Mouse (Mus musculus): ENCODE results near the gene Prrt1. TPM values are rescaled to one million over a fixed set of nuclear protein-coding genes. Genes with fewer than 3 reads are reported as not detected.

Gene Prrt1
- polyA plus RNA-seq, 1 experiment from 2014 or later, result 0.14 TPM

DNA sequence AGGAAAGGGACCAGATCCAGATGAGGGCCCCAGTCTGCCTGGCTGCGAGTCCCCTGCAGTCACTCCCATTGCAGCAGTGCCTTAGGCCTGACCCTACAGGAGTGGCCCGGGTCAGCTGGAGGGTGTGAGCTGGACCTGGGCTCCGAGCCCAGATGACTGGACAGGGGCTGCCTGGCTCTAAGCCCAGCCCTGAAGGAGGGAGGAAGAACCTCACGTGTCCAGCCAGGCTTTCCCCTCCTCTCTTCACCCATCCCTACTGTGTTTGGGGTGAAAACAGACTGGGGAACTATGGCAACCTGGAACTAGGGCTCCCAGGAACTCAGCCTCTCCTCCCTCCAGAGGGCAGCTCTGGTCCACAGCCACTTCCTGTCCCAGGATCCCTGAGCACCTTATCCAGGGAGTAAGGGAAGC, 26.3 kb downstream of the Prrt1 start:
- no peak overlapping the region for H3K4me2 ChIP-seq
- 4% methylated on average over 4 of the region's 4 CpGs for WGBS
- H3K27me3 ChIP-seq (ENCODE audit: insufficient read depth, low read length), result peaks cover 13% of the 10 kb centered on the region
- no peaks in the 10 kb centered on the region for H3K9me3 ChIP-seq (ENCODE audit: low read depth, low read length)
- no peak overlapping the region for H3K9ac ChIP-seq
- TF ChIP-seq CTCF (IDR thresholded peaks at IDR 0.05; ENCODE audit: low read depth), result peak; percentile 34
- peaks cover 32% of the 10 kb centered on the region for H3K36me3 ChIP-seq (ENCODE audit: insufficient read depth)
- peaks cover 9% of the 10 kb centered on the region; the same call in 1 of the 2 replicates for H3K4me1 ChIP-seq (ENCODE audit: insufficient read depth)
- H3K27ac ChIP-seq (ENCODE audit: low read depth), result peak overlapping the region; percentile 58; the same call in 1 of the 2 replicates
- ATAC-seq (ENCODE audit: insufficient read depth), result peak; percentile 88
- peak; percentile 87 for DNase-seq
- no peak overlapping the region for H3K4me3 ChIP-seq (ENCODE audit: low read depth, low read length)

DNA sequence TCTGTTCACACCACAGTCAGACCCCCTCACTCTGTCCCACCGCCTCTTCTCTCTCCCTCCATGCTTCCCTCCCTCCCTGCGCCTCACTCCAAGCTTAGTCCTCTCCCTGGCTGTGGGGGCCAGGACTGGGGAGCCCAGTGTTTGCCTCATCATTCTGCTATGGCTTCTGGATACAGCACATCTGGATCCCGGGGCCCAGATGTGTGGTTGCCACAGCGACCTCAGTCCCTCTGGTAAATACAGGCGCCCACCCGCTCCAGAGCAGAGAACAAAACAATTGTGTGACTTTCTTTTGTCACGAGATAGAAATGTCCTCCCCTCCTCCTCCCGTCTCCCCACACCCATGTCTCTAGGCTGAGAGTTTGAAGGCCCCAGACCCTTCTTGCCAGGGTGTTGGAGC, 27.3 kb downstream of the Prrt1 start:
- DNase-seq (no peak), ATAC-seq (ENCODE audit: insufficient read depth) (no peak)
- Histone ChIP-seq H3K27ac (ENCODE audit: low read depth) (no peak overlapping the region), H3K4me3 (ENCODE audit: low read depth, low read length) (no peak overlapping the region), H3K9ac (no peak overlapping the region), H3K27me3 (ENCODE audit: insufficient read depth, low read length) (peaks cover 16% of the 10 kb centered on the region), H3K9me3 (ENCODE audit: low read depth, low read length) (no peaks in the 10 kb centered on the region), H3K36me3 (ENCODE audit: insufficient read depth) (peaks cover 21% of the 10 kb centered on the region), H3K4me2 (no peak overlapping the region), H3K4me1 (ENCODE audit: insufficient read depth) (peaks cover 9% of the 10 kb centered on the region)
- no peak for TF ChIP-seq CTCF (IDR thresholded peaks at IDR 0.05; ENCODE audit: low read depth)
- 48% methylated on average over 8 of the region's 8 CpGs for WGBS

DNA sequence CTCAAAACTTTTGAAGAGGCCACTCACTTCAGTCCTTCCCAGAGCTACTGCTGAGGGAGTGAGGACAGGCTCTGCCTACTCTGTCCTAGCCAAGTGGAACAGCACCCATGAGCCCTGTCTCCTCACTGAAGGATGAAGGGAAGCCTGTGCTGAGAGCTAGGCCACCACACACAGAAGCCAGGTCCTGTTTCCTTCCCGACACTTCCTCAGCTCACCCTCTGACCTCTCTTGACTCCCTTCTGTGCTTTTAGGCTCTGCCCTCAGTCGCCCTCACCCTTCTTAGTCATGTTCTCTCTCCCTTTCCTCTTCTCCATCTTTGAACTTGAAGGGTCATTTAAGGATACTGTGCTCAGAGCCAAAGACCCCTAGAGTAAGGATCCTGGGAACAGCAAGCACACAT, 27.9 kb downstream of the Prrt1 start:
- H3K9me3 ChIP-seq (ENCODE audit: low read depth, low read length), result no peaks in the 10 kb centered on the region

DNA sequence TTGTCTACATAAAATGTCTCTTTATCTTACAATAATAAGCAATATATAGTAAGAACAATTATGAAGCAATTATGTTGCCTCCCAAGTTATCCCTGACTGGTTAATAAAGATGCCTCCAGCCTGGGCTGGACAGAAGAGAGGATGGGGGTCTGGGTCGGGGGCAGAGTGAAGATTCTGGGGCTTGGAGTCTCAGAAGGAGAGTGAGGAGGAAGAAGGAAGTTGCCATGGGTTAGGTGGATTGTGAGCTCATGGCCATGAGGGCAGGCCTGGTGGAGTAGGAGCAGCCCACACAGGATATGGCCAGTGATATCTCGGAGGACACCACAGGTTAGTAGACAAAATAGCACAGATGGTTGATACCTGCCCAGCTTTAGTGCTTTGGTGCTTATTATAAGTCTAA, 28.8 kb downstream of the Prrt1 start:
- Histone ChIP-seq H3K4me1 (ENCODE audit: insufficient read depth) (peaks cover 9% of the 10 kb centered on the region), H3K4me2 (no peak overlapping the region), H3K27me3 (ENCODE audit: insufficient read depth, low read length) (peaks cover 16% of the 10 kb centered on the region), H3K9me3 (ENCODE audit: low read depth, low read length) (no peaks in the 10 kb centered on the region), H3K27ac (ENCODE audit: low read depth) (no peak overlapping the region), H3K36me3 (ENCODE audit: insufficient read depth) (peaks cover 7% of the 10 kb centered on the region), H3K9ac (no peak overlapping the region), H3K4me3 (ENCODE audit: low read depth, low read length) (no peak overlapping the region)
- TF ChIP-seq CTCF (IDR thresholded peaks at IDR 0.05; ENCODE audit: low read depth), result no peak
- DNase-seq (no peak), ATAC-seq (ENCODE audit: insufficient read depth) (no peak)
- WGBS, result 58% methylated on average over 2 of the region's 2 CpGs

More for the DNA sequence above, 27.9 kb downstream of the Prrt1 start:
- Histone ChIP-seq H3K9ac (no peak overlapping the region), H3K4me3 (ENCODE audit: low read depth, low read length) (no peak overlapping the region), H3K27me3 (ENCODE audit: insufficient read depth, low read length) (peaks cover 16% of the 10 kb centered on the region), H3K36me3 (ENCODE audit: insufficient read depth) (peaks cover 15% of the 10 kb centered on the region), H3K4me1 (ENCODE audit: insufficient read depth) (peaks cover 9% of the 10 kb centered on the region), H3K27ac (ENCODE audit: low read depth) (no peak overlapping the region), H3K4me2 (no peak overlapping the region)
- no peak for TF ChIP-seq CTCF (IDR thresholded peaks at IDR 0.05; ENCODE audit: low read depth)
- ATAC-seq (ENCODE audit: insufficient read depth) (no peak), DNase-seq (no peak)
- WGBS, result 25% methylated on average over 2 of the region's 2 CpGs

DNA sequence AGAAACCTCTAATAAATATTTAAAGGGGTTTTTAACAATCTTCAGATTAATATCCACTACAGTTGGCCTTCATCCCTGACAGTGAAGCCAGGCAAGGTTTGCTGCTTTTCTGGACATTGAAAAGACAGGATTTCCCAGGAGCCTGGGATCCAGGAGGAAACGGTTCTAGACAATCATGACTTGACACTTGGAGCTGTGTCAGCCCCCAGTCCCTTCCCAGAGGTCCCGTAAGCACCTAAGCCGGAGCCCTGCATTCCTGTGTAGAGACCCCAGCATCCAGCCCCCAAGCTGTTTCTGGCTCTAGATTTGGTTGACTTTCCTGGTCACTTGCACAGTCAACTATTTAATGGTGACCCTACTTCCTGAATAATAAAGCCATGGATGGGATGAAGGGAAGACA, 29.3 kb downstream of the Prrt1 start:
- peaks cover 2% of the 10 kb centered on the region; the same call in 1 of the 2 replicates for H3K36me3 ChIP-seq (ENCODE audit: insufficient read depth)
- 68% methylated on average over 3 of the region's 3 CpGs for WGBS
- H3K4me2 ChIP-seq, result no peak overlapping the region
- peaks cover 16% of the 10 kb centered on the region for H3K27me3 ChIP-seq (ENCODE audit: insufficient read depth, low read length)
- no peak overlapping the region for H3K4me3 ChIP-seq (ENCODE audit: low read depth, low read length)
- no peak overlapping the region for H3K9ac ChIP-seq
- peaks cover 9% of the 10 kb centered on the region for H3K4me1 ChIP-seq (ENCODE audit: insufficient read depth)
- DNase-seq (no peak), ATAC-seq (ENCODE audit: insufficient read depth) (no peak)
- no peaks in the 10 kb centered on the region for H3K9me3 ChIP-seq (ENCODE audit: low read depth, low read length)
- no peak for TF ChIP-seq CTCF (IDR thresholded peaks at IDR 0.05; ENCODE audit: low read depth)
- no peak overlapping the region for H3K27ac ChIP-seq (ENCODE audit: low read depth)

DNA sequence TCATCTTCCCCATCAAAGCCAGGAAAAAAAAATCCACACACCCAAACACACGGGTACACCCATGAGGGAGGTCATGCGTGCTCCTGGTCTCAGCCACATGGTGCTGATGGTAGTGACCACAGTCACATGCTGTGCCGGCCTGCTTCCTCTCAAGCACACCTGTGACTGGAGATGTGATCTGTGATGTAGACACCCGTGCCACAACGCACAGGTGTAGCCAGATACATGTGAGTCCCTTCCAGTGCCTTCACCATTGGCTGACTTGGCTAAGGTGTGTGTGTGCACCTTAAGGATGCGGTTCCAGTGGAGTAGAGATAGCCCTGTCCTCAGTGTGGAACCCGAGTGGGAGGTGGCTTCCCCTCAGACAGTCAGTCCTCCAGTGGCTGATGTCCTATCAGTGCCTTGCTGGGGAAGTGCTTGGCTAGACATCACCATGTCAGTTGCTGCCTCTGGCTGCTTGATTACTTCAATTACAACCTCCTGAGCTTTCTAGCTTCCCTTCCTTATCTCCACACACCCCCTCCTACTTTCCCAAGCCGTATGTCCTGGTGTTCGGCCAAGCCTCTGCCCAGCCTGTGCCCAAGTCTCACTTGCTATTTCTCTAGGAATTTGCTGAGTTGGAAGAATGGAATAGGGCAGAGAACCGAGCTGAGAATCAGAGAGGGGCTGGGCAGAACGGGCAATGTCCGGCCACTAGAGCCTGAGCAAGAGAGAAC, 30.0 kb downstream of the Prrt1 start:
- Histone ChIP-seq H3K9me3 (ENCODE audit: low read depth, low read length) (no peaks in the 10 kb centered on the region), H3K4me3 (ENCODE audit: low read depth, low read length) (no peak overlapping the region), H3K9ac (no peak overlapping the region), H3K36me3 (ENCODE audit: insufficient read depth) (no peaks in the 10 kb centered on the region), H3K27ac (ENCODE audit: low read depth) (no peak overlapping the region), H3K4me1 (ENCODE audit: insufficient read depth) (peaks cover 9% of the 10 kb centered on the region), H3K4me2 (no peak overlapping the region), H3K27me3 (ENCODE audit: insufficient read depth, low read length) (peaks cover 16% of the 10 kb centered on the region)
- DNase-seq (no peak), ATAC-seq (ENCODE audit: insufficient read depth) (no peak)
- WGBS, result 55% methylated on average over 12 of the region's 12 CpGs
- no peak for TF ChIP-seq CTCF (IDR thresholded peaks at IDR 0.05; ENCODE audit: low read depth)

DNA sequence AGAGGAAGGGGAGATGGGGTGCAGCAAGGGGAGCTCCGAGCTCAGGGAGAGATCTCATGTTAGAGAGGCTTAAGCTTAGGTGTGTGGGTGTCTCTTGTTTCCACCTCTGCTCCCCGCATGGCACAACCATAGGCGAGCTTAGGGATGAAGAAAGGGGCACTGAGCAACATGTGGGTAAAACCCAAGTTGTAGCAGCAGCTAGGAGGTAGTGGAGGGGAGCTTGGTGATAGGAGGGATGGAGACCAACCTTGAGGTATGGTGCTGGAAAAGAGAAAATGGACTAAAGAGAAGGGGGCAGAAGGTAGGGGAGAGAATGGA, 30.5 kb downstream of the Prrt1 start:
- 66% methylated on average over 3 of the region's 3 CpGs for WGBS
- no peak overlapping the region for H3K27ac ChIP-seq (ENCODE audit: low read depth)

More for the DNA sequence above, 30.5 kb downstream of the Prrt1 start:
- ATAC-seq (ENCODE audit: insufficient read depth) (no peak), DNase-seq (no peak)
- Histone ChIP-seq H3K4me3 (ENCODE audit: low read depth, low read length) (no peak overlapping the region), H3K4me2 (no peak overlapping the region), H3K36me3 (ENCODE audit: insufficient read depth) (no peaks in the 10 kb centered on the region), H3K27me3 (ENCODE audit: insufficient read depth, low read length) (peaks cover 16% of the 10 kb centered on the region), H3K9me3 (ENCODE audit: low read depth, low read length) (no peaks in the 10 kb centered on the region), H3K4me1 (ENCODE audit: insufficient read depth) (peaks cover 9% of the 10 kb centered on the region), H3K9ac (no peak overlapping the region)
- TF ChIP-seq CTCF (IDR thresholded peaks at IDR 0.05; ENCODE audit: low read depth), result no peak

All from lung, embryonic 14.5 days (tissue).